Mouse (Mus musculus): ENCODE measurements around the gene Crcp.

- TF ChIP-seq CTCF (IDR thresholded peaks at IDR 0.05; ENCODE audit: low read depth, low read length): no peak
- TF ChIP-seq GATA1 (IDR thresholded peaks at IDR 0.05; ENCODE audit: borderline replicate concordance, low read length): no peak
Observed at GRCm38 (mm10) chr5:130081181-130081881, 52.2 kb downstream of the Crcp start.

All from G1E (cell line).